Mouse (Mus musculus) left cerebral cortex, adult 2 months (tissue): ENCODE measurements around the gene Rbm17. TPM values are rescaled to one million over a fixed set of nuclear protein-coding genes. Genes with fewer than 3 reads are reported as not detected.

Source experiments
- DNase-seq, 2 experiments: peaks; one replicate each; pipeline ENCODE4 v3.0.0; 2021 to 2022; ENCODE audit warnings: low spot score in 2 of 2, mixed read lengths in 1 of 2; ENCODE audit errors: extremely low spot score in 1 of 2
- H3K27ac ChIP-seq: fragments of 200-600 bp; 2 replicates; pipeline ENCODE4 v1.8.1; 2022
- H3K4me3 ChIP-seq: fragments of 200-600 bp; 2 replicates; pipeline ENCODE4 v1.8.1; 2022
- CTCF ChIP-seq: fragments of 200-600 bp; IDR thresholded peaks from 2 replicates; pipeline ENCODE4 v1.8.1; 2022; ENCODE audit warnings: antibody characterized with exemption, mild to moderate bottlenecking, moderate library complexity
- intact Hi-C: fragments of 180-260 bp; cut with DNase I; formaldehyde crosslinking; loops from one replicate; pipeline ENCODE4 v1.15.1; 2025
- long read RNA-seq, 2 experiments: library from polyadenylated mRNA; stranded (forward); transcript quantifications; one replicate each; pipeline ENCODE4 v2.0.0; 2021; ENCODE audit warnings: borderline mapping rate in 2 of 2
- total RNA-seq, 2 experiments: library from RNA; stranded (reverse); gene quantifications; 2 replicates each; pipeline ENCODE4 v1.2.3; 2021

Rbm17 gene
- total RNA-seq, result 10 to 100 TPM; 84.7 to 86.9 TPM
- long read RNA-seq, experiment 1, transcript Rbm17-201 (12 exons, 1,599 nt), result major isoform, 37 of 45 reads
- long read RNA-seq, experiment 1, partial matches to known transcripts, result 1 of 45 reads
- long read RNA-seq, experiment 1, other reads (novel, unspliced or antisense), result 6 of 45 reads
- long read RNA-seq, experiment 2, transcript Rbm17-201 (12 exons, 1,599 nt), result major isoform, 24 of 38 reads
- long read RNA-seq, experiment 2, partial matches to known transcripts, result 1 of 38 reads
- long read RNA-seq, experiment 2, other reads (novel, unspliced or antisense), result 13 of 38 reads

DNA sequence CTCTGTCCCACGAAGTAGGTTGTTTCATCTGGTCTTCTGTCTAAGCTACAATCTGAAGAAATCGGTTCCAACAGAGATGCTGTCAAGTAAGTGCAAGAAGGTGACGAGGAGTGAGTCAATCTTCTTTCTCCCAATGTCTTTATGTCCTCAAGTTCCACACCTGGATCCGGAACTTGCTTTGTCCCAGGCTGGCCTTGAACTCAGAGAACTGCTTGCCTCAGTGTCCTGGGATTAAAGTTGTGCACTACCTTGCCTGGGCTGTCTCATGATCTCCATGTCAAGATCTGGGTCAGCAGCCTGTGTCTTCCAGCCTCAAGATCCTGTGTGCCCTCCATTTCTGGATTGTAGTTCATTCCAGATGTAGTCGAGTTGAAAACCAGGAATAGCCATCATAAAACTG, at the start of gene Rbm17:
Rbm17 (minus strand) TSS at position 101 of the 400 bp plus-strand sequence.
- peak within 1 kb of the TSS; percentile 86 for H3K27ac ChIP-seq
- H3K4me3 ChIP-seq, result peak within 1 kb of the TSS; percentile 97
- intact Hi-C loops, result loop anchor here (5.0 kb wide), 1 partner anchor 103 kb away; the partner anchor contains the start of gene Il15ra
- DNase-seq, result no peak
- no peak for TF ChIP-seq CTCF

DNA sequence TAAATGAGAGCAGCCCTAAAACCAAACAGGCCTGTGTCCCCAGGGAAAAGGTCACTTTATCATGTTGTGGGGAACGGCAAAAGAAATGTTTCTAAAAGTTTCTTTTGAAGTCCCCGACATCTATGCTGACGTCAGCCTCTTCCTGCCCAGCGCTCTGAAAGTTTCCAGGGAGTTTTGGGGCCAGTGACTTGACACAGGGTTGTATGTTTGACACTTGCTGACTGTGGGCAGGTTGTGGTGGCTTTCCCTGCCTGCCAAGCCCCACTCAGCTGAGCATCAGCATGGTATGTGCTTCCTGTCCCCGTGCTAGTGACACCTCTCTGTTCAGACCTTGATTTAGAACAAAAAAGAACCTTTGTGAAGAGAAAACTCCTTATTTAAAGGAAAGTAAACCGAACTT, 49.4 kb upstream of the Rbm17 start:
- DNase-seq, result no peak
- H3K4me3 ChIP-seq, result no peak overlapping the region
- no peak overlapping the region for H3K27ac ChIP-seq
- TF ChIP-seq CTCF, result no peak
- intact Hi-C loops, result no loop called here

DNA sequence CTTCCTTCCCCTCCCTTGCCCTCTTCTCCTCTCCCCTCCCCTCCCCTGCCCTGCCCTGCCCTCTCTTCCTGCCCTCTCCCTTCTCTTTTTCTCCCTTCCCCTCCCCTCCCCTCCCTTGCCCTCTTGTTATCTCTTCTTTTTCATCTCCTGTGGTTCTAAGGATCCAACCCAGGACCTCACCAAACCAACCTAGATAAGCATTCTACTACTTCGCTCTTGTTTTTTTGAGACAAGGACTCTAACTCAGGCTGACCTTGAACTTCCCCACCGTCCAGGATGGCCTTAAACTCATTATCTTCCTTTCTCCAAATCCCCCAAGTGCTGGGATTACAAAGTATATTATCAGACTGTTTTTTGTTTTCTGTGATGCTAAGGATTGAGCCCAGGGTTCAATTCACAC, 48.8 kb upstream of the Rbm17 start:
- no peak overlapping the region for H3K27ac ChIP-seq
- no peak for DNase-seq
- intact Hi-C loops, result no loop called here
- no peak for TF ChIP-seq CTCF
- H3K4me3 ChIP-seq, result no peak overlapping the region

DNA sequence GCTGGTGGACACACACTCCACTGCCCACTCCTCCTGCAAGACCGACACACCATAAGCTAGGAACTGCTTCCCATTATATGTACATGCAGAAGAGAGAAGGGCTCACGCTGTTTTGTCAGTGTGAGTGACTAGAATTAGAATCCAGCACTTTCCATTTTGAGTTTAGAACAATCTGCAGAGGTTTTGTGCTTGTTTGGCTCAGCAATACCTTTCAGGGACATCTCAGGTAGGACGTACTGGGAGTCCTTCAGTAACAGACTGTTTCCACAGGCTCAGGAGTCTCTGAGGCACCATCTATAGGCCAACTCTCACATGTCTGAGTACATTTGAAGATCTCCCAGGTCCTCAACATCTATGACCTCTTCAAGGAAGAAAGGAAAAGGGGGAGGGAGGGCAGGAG, 48.2 kb upstream of the Rbm17 start:
- intact Hi-C loops, result no loop called here
- H3K4me3 ChIP-seq, result no peak overlapping the region
- DNase-seq, result no peak
- no peak overlapping the region for H3K27ac ChIP-seq
- TF ChIP-seq CTCF, result no peak

DNA sequence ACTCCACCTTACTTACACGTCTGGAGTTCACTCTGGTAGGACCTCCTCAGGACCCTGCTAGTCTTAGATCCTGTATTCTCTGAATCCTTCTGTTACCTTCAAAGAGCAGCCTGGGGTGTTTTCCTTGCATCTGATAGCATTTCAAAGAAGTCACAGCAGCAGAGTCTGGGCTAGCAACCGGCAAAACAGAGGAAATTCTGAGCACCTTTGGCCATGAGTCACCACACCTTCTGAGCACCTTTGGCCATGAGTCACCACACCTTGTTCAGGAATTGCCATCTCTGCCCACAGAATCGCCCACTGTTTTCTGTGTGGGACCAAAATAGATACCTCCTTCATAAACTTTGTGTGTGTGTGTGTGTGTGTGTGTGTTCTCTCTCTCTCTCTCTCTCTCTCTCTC, 47.5 kb upstream of the Rbm17 start:
- DNase-seq, result peak in 1 of 2 experiments; percentile 13
- Histone ChIP-seq H3K27ac (no peak overlapping the region), H3K4me3 (no peak overlapping the region)
- TF ChIP-seq CTCF, result no peak
- intact Hi-C loops, result no loop called here

DNA sequence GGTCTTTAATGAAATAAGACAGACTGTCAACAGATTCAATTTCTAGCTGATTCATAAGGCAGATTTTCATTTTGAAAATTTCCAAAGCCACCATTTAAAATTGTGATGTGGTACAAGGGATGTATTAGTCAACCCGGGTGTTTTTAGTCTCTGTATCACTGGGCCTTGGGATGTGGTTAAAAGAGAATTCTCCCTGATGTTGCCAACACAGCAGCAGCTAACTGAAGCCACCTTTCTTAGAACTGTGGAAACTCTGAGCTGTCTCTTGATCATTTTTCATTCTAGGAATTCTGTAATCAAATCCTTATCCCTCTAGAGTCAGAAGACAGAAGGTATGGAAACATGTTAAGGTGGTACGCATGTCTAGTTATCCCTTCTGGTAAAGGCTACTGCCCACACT, 41.3 kb upstream of the Rbm17 start:
- no peak for TF ChIP-seq CTCF
- intact Hi-C loops, result no loop called here
- H3K27ac ChIP-seq, result no peak overlapping the region
- no peak overlapping the region for H3K4me3 ChIP-seq
- DNase-seq, result no peak

DNA sequence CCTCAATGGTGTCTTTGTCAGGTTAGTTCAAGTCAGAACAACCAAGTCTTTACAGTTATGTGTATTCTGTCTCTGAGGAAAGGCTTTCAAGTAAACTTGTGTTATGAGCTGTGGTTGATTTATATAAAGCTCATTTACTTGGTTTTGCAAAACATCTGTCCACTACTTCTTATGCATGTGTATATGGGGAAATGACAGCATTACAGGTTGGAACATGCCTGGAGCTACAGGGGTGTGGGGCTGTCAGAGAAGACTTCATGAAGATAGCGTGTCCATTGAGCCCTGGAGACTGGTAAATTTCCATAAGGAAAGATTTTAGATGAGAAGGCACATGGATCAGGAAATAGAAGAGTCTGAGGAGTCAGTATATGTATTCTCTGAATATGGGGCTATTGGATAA, 40.1 kb upstream of the Rbm17 start:
- no peak for TF ChIP-seq CTCF
- no peak for DNase-seq

DNA sequence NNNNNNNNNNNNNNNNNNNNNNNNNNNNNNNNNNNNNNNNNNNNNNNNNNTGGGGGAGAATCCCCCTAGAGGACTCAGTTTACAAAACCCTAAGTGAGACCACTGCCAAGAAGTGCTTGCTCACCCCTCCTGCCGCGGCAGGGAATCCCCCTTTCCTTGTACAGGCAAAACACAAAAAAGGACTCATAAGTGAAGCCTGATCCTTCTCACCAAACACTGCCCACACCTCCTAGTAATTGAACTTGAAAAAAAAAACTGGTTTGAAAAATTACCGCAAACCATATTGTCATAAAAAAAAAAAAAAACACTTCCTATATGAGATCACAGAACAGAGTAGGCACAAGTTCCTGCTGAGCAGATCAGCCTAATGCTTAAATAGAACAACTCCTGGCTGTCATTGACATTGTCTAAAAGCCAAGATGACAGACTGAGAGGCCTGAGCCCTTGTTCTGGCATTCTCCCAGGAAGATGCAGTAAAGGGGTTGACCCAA, 38.5 kb upstream of the Rbm17 start, which contains the start of gene Il2ra:
Il2ra (plus strand) TSS at position 357 of the 491 bp plus-strand sequence.
- no peak for DNase-seq
- no peak within 1 kb of the TSS for H3K4me3 ChIP-seq
- intact Hi-C loops, result no loop called here
- no peak for TF ChIP-seq CTCF
- no peak within 1 kb of the TSS for H3K27ac ChIP-seq

More for the DNA sequence above, 40.1 kb upstream of the Rbm17 start:
- no peak overlapping the region for H3K27ac ChIP-seq
- no peak overlapping the region for H3K4me3 ChIP-seq
- intact Hi-C loops, result no loop called here

DNA sequence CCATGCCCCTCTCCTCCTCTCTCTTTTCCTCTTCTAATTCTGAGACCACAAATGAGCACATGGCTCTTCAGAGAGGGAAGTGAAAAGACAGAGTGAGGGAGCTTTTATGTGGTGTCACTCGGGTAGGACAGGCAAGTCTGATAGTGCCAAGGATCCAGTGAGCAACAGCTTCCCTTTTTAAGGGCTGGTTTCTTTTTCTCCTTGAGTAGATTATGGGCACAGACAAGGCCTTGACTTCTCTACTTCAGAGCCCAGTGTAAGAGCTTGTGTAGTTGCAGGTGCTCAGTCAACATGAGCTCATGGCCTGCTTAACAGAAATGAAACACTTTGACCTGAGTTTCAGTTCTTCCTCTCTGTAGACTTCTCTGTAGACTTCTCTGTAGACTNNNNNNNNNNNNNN, 33.2 kb upstream of the Rbm17 start:
- no peak for TF ChIP-seq CTCF
- intact Hi-C loops, result no loop called here
- no peak for DNase-seq
- no peak overlapping the region for H3K4me3 ChIP-seq
- H3K27ac ChIP-seq, result no peak overlapping the region

DNA sequence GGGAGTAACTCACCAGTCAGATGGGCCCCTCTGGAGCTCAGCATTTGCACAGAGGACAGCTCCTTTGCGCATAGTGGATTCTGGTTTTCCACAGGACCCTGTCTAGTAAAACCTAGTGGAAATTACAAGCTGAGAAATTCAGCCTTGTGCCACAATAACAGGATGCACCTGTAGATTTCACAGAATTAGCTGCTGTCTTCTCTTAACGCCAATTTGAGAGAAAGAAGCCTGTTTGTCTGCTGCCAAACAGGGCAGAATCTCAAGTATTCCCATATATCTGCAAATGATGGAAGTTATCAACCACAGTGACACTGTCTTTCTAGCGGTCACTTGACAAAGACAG, 32.2 kb upstream of the Rbm17 start:
- Histone ChIP-seq H3K4me3 (no peak overlapping the region), H3K27ac (no peak overlapping the region)
- TF ChIP-seq CTCF, result no peak
- intact Hi-C loops, result no loop called here
- no peak for DNase-seq

DNA sequence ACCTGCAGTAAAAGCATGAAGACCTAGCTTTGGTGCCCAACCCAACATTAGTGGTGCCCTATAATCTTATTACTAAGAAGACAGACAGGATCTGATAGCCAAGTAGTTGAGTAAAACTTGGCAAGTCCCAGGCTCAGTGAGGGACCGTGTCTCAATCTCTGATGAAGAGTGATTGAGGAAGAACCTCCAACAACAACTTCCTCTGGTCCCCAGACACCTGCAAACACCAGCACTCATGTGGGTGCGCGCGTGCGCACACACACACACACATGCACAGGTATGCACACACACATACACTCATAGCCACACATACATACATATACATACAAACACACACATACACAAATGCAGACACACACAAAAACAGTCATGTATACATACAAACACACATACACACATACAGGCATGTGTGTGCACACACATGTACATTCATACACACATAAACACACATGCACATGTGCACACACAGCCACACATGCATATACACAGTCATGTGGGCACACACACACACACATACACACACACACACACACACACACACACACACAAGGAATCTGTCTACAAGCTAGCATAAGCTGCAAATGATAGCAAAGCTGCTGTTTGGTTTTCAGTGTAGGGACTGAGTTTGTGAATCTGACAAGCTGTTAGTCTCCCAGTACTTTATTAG, 31.7 kb upstream of the Rbm17 start:
- no peak for TF ChIP-seq CTCF
- H3K4me3 ChIP-seq, result no peak overlapping the region
- intact Hi-C loops, result no loop called here
- H3K27ac ChIP-seq, result no peak overlapping the region
- DNase-seq, result no peak

DNA sequence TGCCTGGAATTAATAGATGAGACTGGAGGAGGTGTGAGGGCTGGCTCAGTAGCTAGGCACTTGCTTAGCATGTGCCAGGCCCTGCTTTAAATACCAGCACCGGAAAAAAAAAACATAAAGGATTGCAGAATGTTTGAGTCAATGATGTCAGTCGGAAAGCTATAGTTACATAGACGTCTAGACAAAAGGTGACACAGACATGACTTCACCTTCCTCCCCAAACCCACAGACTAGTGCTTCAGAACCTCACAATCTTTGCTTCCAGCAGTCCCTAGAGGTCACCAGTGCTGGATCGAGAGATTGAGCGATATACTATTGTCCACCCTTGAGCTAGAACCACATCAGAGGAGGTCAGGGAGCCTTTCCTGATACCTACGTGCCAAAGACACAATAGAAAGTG, 31.1 kb upstream of the Rbm17 start:
- Histone ChIP-seq H3K27ac (no peak overlapping the region), H3K4me3 (no peak overlapping the region)
- no peak for DNase-seq
- TF ChIP-seq CTCF, result no peak
- intact Hi-C loops, result no loop called here

DNA sequence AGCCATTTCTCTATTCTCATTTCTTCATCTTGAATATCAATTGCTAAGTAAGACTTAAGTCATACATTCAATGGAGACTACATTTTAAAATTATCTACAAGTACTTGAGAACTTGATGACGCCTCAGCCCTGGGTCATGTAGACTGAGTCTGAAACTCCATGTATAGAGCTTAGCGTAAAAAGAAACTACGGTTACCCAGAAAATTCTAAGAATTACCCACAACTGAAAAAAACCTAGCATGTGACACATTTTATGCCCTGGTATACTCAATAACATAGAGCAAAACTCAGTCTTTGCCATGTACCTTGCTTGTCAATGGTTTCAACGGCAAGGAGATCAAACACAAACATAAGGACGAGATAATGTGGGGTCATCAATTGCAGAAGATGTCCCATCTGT, 21.9 kb upstream of the Rbm17 start, which contains the start of gene Gm17490:
Gm17490 (minus strand) TSS at position 375 of the 400 bp plus-strand sequence.
- no peak for TF ChIP-seq CTCF
- no peak for DNase-seq
- Histone ChIP-seq H3K4me3 (no peak within 1 kb of the TSS), H3K27ac (no peak within 1 kb of the TSS)
- intact Hi-C loops, result no loop called here
